Mouse (Mus musculus): ENCODE results near the gene Phf6. TPM values are rescaled to one million over a fixed set of nuclear protein-coding genes. Genes with fewer than 3 reads are reported as not detected.
"Not testable (repeated sequence)": the region's sequence is repeated elsewhere in the genome, so short reads cannot be mapped to it uniquely, and the experiment has no call there.

The Phf6 gene
- polyA plus RNA-seq, 1 experiment from 2014 or later = 98.0 TPM

DNA sequence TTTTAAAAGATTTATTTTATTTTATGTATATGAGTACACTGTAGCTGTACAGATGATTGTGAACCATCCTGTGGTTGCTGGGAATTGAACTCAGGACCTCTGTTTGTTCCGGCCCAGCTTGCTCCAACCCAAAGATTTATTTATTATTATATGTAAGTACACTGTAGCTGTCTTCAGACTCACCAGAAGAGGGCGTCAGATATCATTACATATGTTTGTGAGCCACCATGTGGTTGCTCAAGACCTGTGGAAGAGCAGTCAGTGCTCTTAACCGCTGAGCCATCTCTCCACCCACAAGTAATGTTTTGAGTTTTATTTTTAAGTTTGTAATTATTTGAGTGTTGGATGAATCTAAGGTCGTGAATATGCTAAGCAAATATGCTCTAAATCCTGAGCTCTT, 92.8 kb downstream of the Phf6 start:
- H3K4me1 ChIP-seq; H3K27me3 ChIP-seq (ENCODE audit: low read depth, poor library complexity, severe bottlenecking); H3K27ac ChIP-seq; DNase-seq (ENCODE audit: low spot score); H3K4me3 ChIP-seq; H3K9me3 ChIP-seq (replicated peaks): not testable (repeated sequence)
- peaks cover 46% of the 10 kb centered on the region for H3K36me3 ChIP-seq
- 69% methylated on average over 4 of the region's 4 CpGs for WGBS

DNA sequence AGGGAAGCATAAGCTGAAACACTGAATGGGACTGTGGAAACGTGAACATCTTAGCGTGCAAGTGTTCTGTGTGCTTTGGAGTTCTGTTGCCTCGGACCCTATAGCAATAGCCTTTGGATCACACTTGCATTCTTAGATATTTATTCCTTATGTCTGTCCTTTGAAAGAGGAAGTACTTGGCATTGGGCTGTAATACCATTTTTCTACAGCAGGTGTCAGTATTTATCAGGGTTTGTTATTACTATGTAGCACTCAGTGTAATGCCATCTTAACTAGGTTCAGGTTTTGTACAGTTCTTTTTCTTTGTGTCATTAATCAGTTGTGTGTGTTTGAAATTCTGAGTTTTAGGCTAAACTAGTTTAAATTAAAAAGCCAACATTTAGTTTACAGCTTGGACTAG, 94.0 kb downstream of the Phf6 start:
- Histone ChIP-seq H3K36me3 (peaks cover 39% of the 10 kb centered on the region), H3K9me3 (replicated peaks) (no peaks in the 10 kb centered on the region), H3K4me1 (no peaks in the 10 kb centered on the region), H3K4me3 (no peak overlapping the region), H3K27ac (no peak overlapping the region), H3K27me3 (ENCODE audit: low read depth, poor library complexity, severe bottlenecking) (no peaks in the 10 kb centered on the region)
- 69% methylated on average over 3 of the region's 3 CpGs for whole genome bisulfite sequencing
- DNase-seq (ENCODE audit: low spot score) = no peak

Other genes with a start within 250 kb of the Phf6 start
- gene Ccdc160, start 121.1 kb upstream of the Phf6 start, polyA plus RNA-seq (2016; fragmentation: Nextera tagmentation; extraction: Ambion mirVana) = 1.9 and 2.5 TPM in 2 replicates
- 103 and 139 TPM in 2 replicates for gene Hprt, start 75.9 kb downstream of the Phf6 start, polyA plus RNA-seq (2016; fragmentation: Nextera tagmentation; extraction: Ambion mirVana)

Data from limb, embryonic 10.5 days (tissue).